8 mouse cellular contexts compared by ENCODE assay signal in genomic region chr5:92353517-92353916, GRCm38 (mm10). TPM values are rescaled to one million over a fixed set of nuclear protein-coding genes. Genes with fewer than 3 reads are reported as not detected.
DNase-seq lines count a peak whose midpoint lies in the region; ATAC-seq and TF ChIP-seq lines count a peak whose summit lies in the region.

No protein-coding gene starts in this region.

- no peak for TF ChIP-seq EP300 in stomach, postnatal 0 days (optimal IDR thresholded peaks at IDR 0.05)

- peak; percentile 72 for DNase-seq in Muller cell, postnatal 12 days (ENCODE audit: inconsistent ontology term)
- DNase-seq in gastrocnemius, adult 8-10 months (ENCODE audit: low spot score in 2 of 2) = peak; percentile 27 to 59
- DNase-seq in lung, postnatal 14 days = peak; percentile 48
- peak; percentile 37 for DNase-seq in stomach, postnatal 0 days (ENCODE audit: low spot score)
- no peak for DNase-seq in layer of hippocampus, postnatal 14 days (ENCODE audit: low spot score in 2 of 2)

- H3K9me3 ChIP-seq in forebrain, embryonic 13.5 days (replicated peaks) = no peaks in the 10 kb centered on the region
- no peaks in the 10 kb centered on the region for H3K9me3 ChIP-seq in forebrain, embryonic 15.5 days
- no peaks in the 10 kb centered on the region for H3K9me3 ChIP-seq in intestine, postnatal 0 days (ENCODE audit: control insufficient read depth)
- H3K9me3 ChIP-seq in stomach, postnatal 0 days (ENCODE audit: control insufficient read depth, low read length) = no peaks in the 10 kb centered on the region

- H3K27me3 ChIP-seq in forebrain, embryonic 13.5 days = no peaks in the 10 kb centered on the region
- H3K27me3 ChIP-seq in forebrain, embryonic 15.5 days = no peaks in the 10 kb centered on the region
- peaks cover 2% of the 10 kb centered on the region; the same call in 1 of the 2 replicates for H3K27me3 ChIP-seq in intestine, postnatal 0 days (replicated peaks; ENCODE audit: control insufficient read depth, insufficient read depth, low read length)
- H3K27me3 ChIP-seq in stomach, postnatal 0 days (ENCODE audit: control insufficient read depth, insufficient read depth, low read length) = no peaks in the 10 kb centered on the region

- WGBS in forebrain, embryonic 13.5 days = 59% methylated on average over 11 of the region's 11 CpGs
- 52% methylated on average over 11 of the region's 11 CpGs for WGBS in forebrain, embryonic 15.5 days
- WGBS in intestine, postnatal 0 days = 15% methylated on average over 11 of the region's 11 CpGs
- WGBS in stomach, postnatal 0 days = 25% methylated on average over 11 of the region's 11 CpGs

- H3K4me1 ChIP-seq in forebrain, embryonic 13.5 days = peaks cover 4% of the 10 kb centered on the region
- H3K4me1 ChIP-seq in forebrain, embryonic 15.5 days = peaks cover 4% of the 10 kb centered on the region
- H3K4me1 ChIP-seq in intestine, postnatal 0 days (replicated peaks; ENCODE audit: control insufficient read depth, insufficient read depth, low read length) = no peaks in the 10 kb centered on the region; the same call in 1 of the 2 replicates
- H3K4me1 ChIP-seq in stomach, postnatal 0 days (replicated peaks; ENCODE audit: control insufficient read depth, insufficient read depth) = no peaks in the 10 kb centered on the region

- no peak for TF ChIP-seq CTCF in intestine, postnatal 0 days (IDR thresholded peaks at IDR 0.05; ENCODE audit: low read depth)
- no peak for TF ChIP-seq CTCF in stomach, postnatal 0 days (IDR thresholded peaks at IDR 0.05; ENCODE audit: low read depth)

- H3K9ac ChIP-seq in forebrain, embryonic 13.5 days = peak overlapping the region; percentile 21; the same call in 1 of the 2 replicates
- H3K9ac ChIP-seq in forebrain, embryonic 15.5 days (replicated peaks) = no peak overlapping the region
- peak overlapping the region; percentile 38 for H3K9ac ChIP-seq in intestine, postnatal 0 days (ENCODE audit: low read depth, low read length)
- H3K9ac ChIP-seq in stomach, postnatal 0 days (ENCODE audit: low read length) = 0 out of 2 replicates have a peak overlapping the region, but pooled peaks have one; percentile 35

- no peak overlapping the region for H3K4me3 ChIP-seq in forebrain, embryonic 13.5 days
- no peak overlapping the region for H3K4me3 ChIP-seq in forebrain, embryonic 15.5 days
- H3K4me3 ChIP-seq in intestine, postnatal 0 days (ENCODE audit: low read depth, low read length) = peak overlapping the region; percentile 42
- H3K4me3 ChIP-seq in stomach, postnatal 0 days (ENCODE audit: low read depth, low read length) = peak overlapping the region; percentile 38

- no peaks in the 10 kb centered on the region for H3K36me3 ChIP-seq in forebrain, embryonic 13.5 days (ENCODE audit: poor library complexity, severe bottlenecking)
- H3K36me3 ChIP-seq in forebrain, embryonic 15.5 days = no peaks in the 10 kb centered on the region
- no peaks in the 10 kb centered on the region for H3K36me3 ChIP-seq in intestine, postnatal 0 days (ENCODE audit: control insufficient read depth, insufficient read depth)
- H3K36me3 ChIP-seq in stomach, postnatal 0 days (ENCODE audit: control insufficient read depth, insufficient read depth, low read length) = no peaks in the 10 kb centered on the region

- no peak overlapping the region for H3K27ac ChIP-seq in forebrain, embryonic 13.5 days
- no peak overlapping the region for H3K27ac ChIP-seq in forebrain, embryonic 15.5 days (replicated peaks)
- H3K27ac ChIP-seq in intestine, postnatal 0 days (ENCODE audit: low read depth, low read length) = no peak overlapping the region; the same call in 1 of the 2 replicates
- 0 out of 2 replicates have a peak overlapping the region, but pooled peaks have one; percentile 8 for H3K27ac ChIP-seq in stomach, postnatal 0 days (replicated peaks)

- H3K4me2 ChIP-seq in forebrain, embryonic 13.5 days = 0 out of 2 replicates have a peak overlapping the region, but pooled peaks have one; percentile 5
- no peak overlapping the region for H3K4me2 ChIP-seq in forebrain, embryonic 15.5 days (replicated peaks)
- H3K4me2 ChIP-seq in intestine, postnatal 0 days (replicated peaks; ENCODE audit: low read depth) = peak overlapping the region; percentile 59
- peak overlapping the region; percentile 47 for H3K4me2 ChIP-seq in stomach, postnatal 0 days (replicated peaks; ENCODE audit: low read depth)

- ATAC-seq in forebrain, embryonic 13.5 days = no peak
- ATAC-seq in forebrain, embryonic 15.5 days (replicated peaks) = no peak
- 0 out of 2 replicates have a peak, but pooled peaks have one; percentile 58 for ATAC-seq in intestine, postnatal 0 days
- peak; percentile 59; the same call in 1 of the 2 replicates for ATAC-seq in stomach, postnatal 0 days (ENCODE audit: low FRiP score, low TSS enrichment)

RNA-seq across cellular contexts. Expression of gene Cxcl10, which starts 4.8 kb away (rescaled TPM):
- 0.22 TPM in 1 of 2 replicates, not detected in the other for polyA plus RNA-seq in forebrain, embryonic 13.5 days (2015; fragmentation: Nextera tagmentation; extraction: Ambion mirVana)
- 0.20 TPM in 1 of 2 replicates, not detected in the other for polyA plus RNA-seq in forebrain, embryonic 15.5 days (2015; fragmentation: Nextera tagmentation; extraction: Ambion mirVana)
- total RNA-seq in gastrocnemius, adult 8-10 months (2022) = under 1 TPM in 1 of 4 experiments, not detected in 3; 0.46 TPM
- 2.0 and 2.2 TPM in 2 replicates for polyA plus RNA-seq in intestine, postnatal 0 days (2015; fragmentation: Nextera tagmentation; extraction: Ambion mirVana)
- polyA plus RNA-seq in stomach, postnatal 0 days (2015; fragmentation: Nextera tagmentation; extraction: Ambion mirVana) = 0.65 and 0.74 TPM in 2 replicates
- total RNA-seq in layer of hippocampus, postnatal 14 days (2021) = not detected

RNA-seq across cellular contexts. Expression of gene Art3, which starts 21.9 kb away (rescaled TPM):
- polyA plus RNA-seq in forebrain, embryonic 13.5 days (2015; fragmentation: Nextera tagmentation; extraction: Ambion mirVana) = 2.3 and 4.1 TPM in 2 replicates
- polyA plus RNA-seq in forebrain, embryonic 15.5 days (2015; fragmentation: Nextera tagmentation; extraction: Ambion mirVana) = 3.5 and 4.0 TPM in 2 replicates
- total RNA-seq in gastrocnemius, adult 8-10 months (2022) = 100 to 1,000 TPM; 404 to 480 (median 430) TPM
- 12.7 and 13.5 TPM in 2 replicates for polyA plus RNA-seq in intestine, postnatal 0 days (2015; fragmentation: Nextera tagmentation; extraction: Ambion mirVana)
- 11.9 and 13.5 TPM in 2 replicates for polyA plus RNA-seq in stomach, postnatal 0 days (2015; fragmentation: Nextera tagmentation; extraction: Ambion mirVana)
- total RNA-seq in layer of hippocampus, postnatal 14 days (2021) = 1 to 10 TPM; 5.5 to 8.7 TPM

RNA-seq across cellular contexts. Expression of gene Cxcl9, which starts 25.6 kb away (rescaled TPM):
- not detected in 2 replicates for polyA plus RNA-seq in forebrain, embryonic 13.5 days (2015; fragmentation: Nextera tagmentation; extraction: Ambion mirVana)
- polyA plus RNA-seq in forebrain, embryonic 15.5 days (2015; fragmentation: Nextera tagmentation; extraction: Ambion mirVana) = not detected in 2 replicates
- under 1 TPM in 2 of 4 experiments, not detected in 2; 0.15 to 0.47 TPM for total RNA-seq in gastrocnemius, adult 8-10 months (2022)
- polyA plus RNA-seq in intestine, postnatal 0 days (2015; fragmentation: Nextera tagmentation; extraction: Ambion mirVana) = 0.05 and 0.18 TPM in 2 replicates
- 0.11 TPM in 1 of 2 replicates, not detected in the other for polyA plus RNA-seq in stomach, postnatal 0 days (2015; fragmentation: Nextera tagmentation; extraction: Ambion mirVana)
- total RNA-seq in layer of hippocampus, postnatal 14 days (2021) = not detected

RNA-seq across cellular contexts. Expression of gene Sdad1, which starts 43.2 kb away (rescaled TPM):
- 33.9 and 39.8 TPM in 2 replicates for polyA plus RNA-seq in forebrain, embryonic 13.5 days (2015; fragmentation: Nextera tagmentation; extraction: Ambion mirVana)
- polyA plus RNA-seq in forebrain, embryonic 15.5 days (2015; fragmentation: Nextera tagmentation; extraction: Ambion mirVana) = 31.1 and 32.3 TPM in 2 replicates
- total RNA-seq in gastrocnemius, adult 8-10 months (2022) = 10 to 100 TPM; 15.4 to 21.1 (median 18.4) TPM
- 15.8 and 17.3 TPM in 2 replicates for polyA plus RNA-seq in intestine, postnatal 0 days (2015; fragmentation: Nextera tagmentation; extraction: Ambion mirVana)
- polyA plus RNA-seq in stomach, postnatal 0 days (2015; fragmentation: Nextera tagmentation; extraction: Ambion mirVana) = 17.9 and 19.8 TPM in 2 replicates
- 10 to 100 TPM; 21.9 to 22.8 TPM for total RNA-seq in layer of hippocampus, postnatal 14 days (2021)

Comparison
In these comparisons a context has a peak if more than half of its experiments do, and no peak if none do; other contexts are left out.
1. ATAC-seq: peak in intestine, postnatal 0 days (single experiment) and stomach, postnatal 0 days (single experiment); none in forebrain, embryonic 13.5 days (single experiment) and forebrain, embryonic 15.5 days (single experiment).
2. H3K4me3 ChIP-seq: peak in intestine, postnatal 0 days (single experiment) and stomach, postnatal 0 days (single experiment); none in forebrain, embryonic 13.5 days (single experiment) and forebrain, embryonic 15.5 days (single experiment).
3. DNase-seq: peak in Muller cell, postnatal 12 days (single experiment), gastrocnemius, adult 8-10 months (2 of 2), lung, postnatal 14 days (single experiment) and stomach, postnatal 0 days (single experiment); none in layer of hippocampus, postnatal 14 days (0 of 2).